Mouse (Mus musculus): Measurements from ENCODE around the gene Zbtb46. TPM values are rescaled to one million over a fixed set of nuclear protein-coding genes. Genes with fewer than 3 reads are reported as not detected.

Gene Zbtb46
- total RNA-seq, 4 experiments from 2014 or later: 8.9 to 11.5 (median 10.5) TPM

GRCm38 (mm10) chr2:181465423-181465822, 6.2 kb upstream of the Zbtb46 start:
- DNase-seq (ENCODE audit: low spot score): no peak

GRCm38 (mm10) chr2:181463008-181463738, 3.9 kb upstream of the Zbtb46 start:
- DNase-seq (ENCODE audit: low spot score): no peak

DNA sequence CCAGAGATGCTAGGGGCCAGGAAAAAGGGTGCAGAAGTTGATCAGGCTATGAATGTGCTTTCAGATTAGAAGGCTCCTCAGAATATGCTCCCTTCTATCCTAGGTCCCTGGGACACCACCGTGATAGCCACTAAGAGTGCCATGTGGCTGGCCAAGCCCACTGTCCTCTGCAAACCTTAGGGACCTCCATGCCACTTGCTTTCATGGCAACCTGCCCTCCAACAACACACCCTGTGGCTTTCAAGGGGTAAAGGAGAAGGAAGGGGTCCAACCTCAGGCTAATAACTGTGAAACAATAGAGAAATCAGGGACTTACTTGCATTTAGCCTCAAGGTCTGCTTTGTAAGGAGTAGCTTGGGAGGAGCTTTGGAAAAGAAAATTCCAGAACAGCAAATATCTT, 3.4 kb upstream of the Zbtb46 start:
- no peak for DNase-seq (ENCODE audit: low spot score)

GRCm38 (mm10) chr2:181461536-181462100, 2.4 kb upstream of the Zbtb46 start:
- DNase-seq (ENCODE audit: low spot score): no peak

- DNase-seq (ENCODE audit: low spot score): no peak
Measured at GRCm38 (mm10) chr2:181459673-181460621, 721 bp upstream of the Zbtb46 start.

GRCm38 (mm10) chr2:181458411-181459152, 644 bp downstream of the Zbtb46 start:
- no peak for DNase-seq (ENCODE audit: low spot score)

GRCm38 (mm10) chr2:181457831-181458230, 1.4 kb downstream of the Zbtb46 start:
- DNase-seq (ENCODE audit: low spot score): no peak

DNA sequence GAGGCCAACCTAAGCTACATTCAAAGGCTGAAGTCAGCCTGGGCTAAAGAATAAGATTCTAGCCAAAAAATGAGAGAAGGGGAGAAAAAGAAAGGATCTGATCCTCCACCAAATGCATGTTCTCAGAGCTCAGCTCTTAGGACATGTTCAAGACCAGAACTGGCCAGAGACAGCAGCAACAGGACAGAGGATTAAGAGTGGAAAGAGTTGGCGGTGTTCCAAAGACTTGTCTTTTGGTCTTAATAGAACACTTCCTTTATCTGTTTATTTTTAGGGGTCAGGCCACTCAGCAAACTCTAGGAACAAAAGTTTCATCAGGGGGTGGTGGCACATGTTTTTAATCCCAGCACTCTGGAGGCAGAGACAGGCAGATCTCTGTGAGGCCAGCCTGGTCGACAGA, 3.3 kb downstream of the Zbtb46 start:
- DNase-seq (ENCODE audit: low spot score): no peak

DNA sequence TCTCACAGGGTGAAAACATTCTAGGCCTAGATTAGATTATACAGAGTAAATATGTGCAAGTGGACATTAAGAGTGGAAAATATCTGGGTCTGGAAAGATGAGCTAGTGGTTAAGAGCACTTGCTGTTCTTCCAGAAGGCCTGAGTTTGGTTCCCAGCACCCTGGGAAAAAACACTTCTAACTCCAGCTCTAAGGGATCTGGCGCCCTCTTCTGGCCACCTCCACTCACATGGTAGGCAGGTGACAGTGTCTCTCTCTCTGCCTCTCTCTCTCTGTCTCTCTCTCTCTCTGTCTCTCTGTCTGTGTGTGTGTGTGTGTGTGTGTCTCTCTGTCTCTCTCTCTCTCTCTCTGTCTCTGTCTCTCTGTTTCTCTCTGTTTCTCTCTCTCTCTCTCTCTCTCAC, 6.0 kb downstream of the Zbtb46 start:
- no peak for DNase-seq (ENCODE audit: low spot score)

- no peak for DNase-seq (ENCODE audit: low spot score)
Measured at GRCm38 (mm10) chr2:181452181-181452580, 7.0 kb downstream of the Zbtb46 start.

GRCm38 (mm10) chr2:181443016-181443415, 16.2 kb downstream of the Zbtb46 start:
- DNase-seq (ENCODE audit: low spot score): no peak

GRCm38 (mm10) chr2:181438176-181438575, 21.1 kb downstream of the Zbtb46 start:
- no peak for DNase-seq (ENCODE audit: low spot score)

- no peak for DNase-seq (ENCODE audit: low spot score)
Measured at GRCm38 (mm10) chr2:181436246-181436645, 23.0 kb downstream of the Zbtb46 start.

- peak; percentile 19 for DNase-seq (ENCODE audit: low spot score)
Measured at GRCm38 (mm10) chr2:181423834-181424233, 35.4 kb downstream of the Zbtb46 start.

- no peak for DNase-seq (ENCODE audit: low spot score)
Measured at GRCm38 (mm10) chr2:181420903-181421638, 38.2 kb downstream of the Zbtb46 start.

- no peak for DNase-seq (ENCODE audit: low spot score)
Measured at GRCm38 (mm10) chr2:181420426-181420825, 38.8 kb downstream of the Zbtb46 start.

DNA sequence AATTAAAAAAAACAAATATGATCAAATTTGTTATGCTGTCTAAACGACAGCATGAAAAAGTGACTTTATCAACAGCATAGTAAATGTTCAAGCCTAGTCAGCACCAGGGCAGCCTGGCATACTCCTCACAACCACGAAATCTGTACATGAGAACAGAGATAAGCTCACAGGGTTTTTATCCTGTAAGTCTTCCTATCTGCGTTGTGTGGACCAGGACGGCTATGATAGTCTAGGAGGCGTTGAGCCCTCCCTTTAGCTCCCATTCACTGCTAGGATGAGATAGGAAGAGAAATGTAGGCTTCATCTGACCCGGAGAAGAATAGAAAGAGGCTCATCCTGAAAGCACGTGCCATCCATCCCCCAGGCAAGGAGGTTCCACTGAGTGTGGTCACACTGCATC, 39.9 kb downstream of the Zbtb46 start:
- no peak for DNase-seq (ENCODE audit: low spot score)

DNA sequence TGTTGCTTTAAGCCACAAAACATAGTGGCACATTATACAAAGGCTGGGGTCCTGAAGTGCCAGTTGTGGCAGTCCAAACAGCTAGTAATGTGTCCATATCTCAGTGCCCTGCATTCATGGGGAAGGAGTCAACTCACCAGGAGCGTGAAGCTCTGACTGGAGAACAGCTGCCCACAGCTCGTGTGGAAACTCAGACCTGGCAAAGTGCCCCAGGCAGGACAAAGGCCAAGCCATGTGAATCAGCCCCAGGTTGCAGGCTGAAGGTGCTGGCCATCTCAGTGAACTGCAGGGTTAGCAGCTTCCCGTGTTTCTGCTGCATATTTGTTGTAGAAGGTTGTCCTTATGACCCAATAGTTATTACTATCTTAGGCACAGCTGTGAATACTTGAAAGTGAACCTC, 43.3 kb downstream of the Zbtb46 start:
- peak; percentile 41 for DNase-seq (ENCODE audit: low spot score)

DNA sequence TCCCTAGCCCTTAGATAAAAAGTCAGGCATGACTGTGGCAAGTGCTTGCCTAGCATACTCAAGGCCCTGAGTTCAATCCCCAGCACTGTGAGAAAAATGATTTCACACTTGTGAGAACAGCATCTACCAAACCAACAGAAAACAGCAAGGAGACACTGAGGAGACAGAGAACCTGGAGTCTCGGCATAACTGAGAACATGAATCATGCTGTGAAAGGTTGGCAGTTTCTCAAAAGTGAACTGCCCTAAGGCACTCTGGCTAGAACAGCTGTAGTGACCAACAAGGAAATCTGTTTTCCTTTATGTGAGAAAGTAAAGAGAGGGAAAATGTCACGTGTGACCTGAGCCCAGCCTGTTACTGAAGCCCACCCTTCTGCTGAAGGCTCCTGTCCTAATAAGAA, 46.1 kb downstream of the Zbtb46 start:
- DNase-seq (ENCODE audit: low spot score): no peak

DNA sequence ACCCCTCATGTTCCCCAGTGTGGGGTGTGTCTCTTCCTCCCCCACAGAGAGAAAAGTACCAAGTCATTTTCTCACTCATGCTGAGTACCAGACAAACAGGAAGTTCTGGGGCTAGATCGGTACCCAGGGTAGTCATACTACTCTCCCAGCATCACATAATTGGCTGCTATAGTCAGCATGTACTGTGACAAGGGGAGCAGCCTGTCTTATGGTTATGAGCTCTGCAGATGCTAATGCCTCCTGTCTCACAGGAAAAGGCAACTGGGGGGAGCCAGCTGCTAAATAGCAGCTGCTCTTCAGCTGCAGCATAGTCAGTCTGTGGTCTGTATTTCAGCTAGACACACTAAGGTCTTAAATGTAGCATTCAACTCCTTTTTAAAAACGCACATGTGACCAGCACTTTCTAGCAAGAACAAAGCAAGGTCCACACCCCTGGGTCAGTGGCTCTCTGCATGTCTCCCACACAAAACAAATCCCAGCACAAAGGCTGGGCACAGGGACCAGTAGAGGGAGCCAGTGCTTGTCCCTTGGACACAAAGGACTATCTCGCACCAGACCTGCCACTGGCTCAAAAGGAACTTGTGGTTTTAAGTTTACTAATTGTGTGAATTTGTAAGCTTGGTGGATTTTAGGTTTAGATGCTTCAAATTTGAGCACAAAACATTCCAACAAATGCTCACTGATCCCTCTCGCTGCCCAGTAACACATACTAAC, 48.3 kb downstream of the Zbtb46 start:
- DNase-seq (ENCODE audit: low spot score): peak; percentile 72

Measured in heart, adult 8-10 months (tissue).